Mouse (Mus musculus): ENCODE measurements around the gene Ppfia1. TPM values are rescaled to one million over a fixed set of nuclear protein-coding genes. Genes with fewer than 3 reads are reported as not detected.

Gene Ppfia1
- polyA plus RNA-seq, 1 experiment from 2014 or later: 39.6 TPM

DNA sequence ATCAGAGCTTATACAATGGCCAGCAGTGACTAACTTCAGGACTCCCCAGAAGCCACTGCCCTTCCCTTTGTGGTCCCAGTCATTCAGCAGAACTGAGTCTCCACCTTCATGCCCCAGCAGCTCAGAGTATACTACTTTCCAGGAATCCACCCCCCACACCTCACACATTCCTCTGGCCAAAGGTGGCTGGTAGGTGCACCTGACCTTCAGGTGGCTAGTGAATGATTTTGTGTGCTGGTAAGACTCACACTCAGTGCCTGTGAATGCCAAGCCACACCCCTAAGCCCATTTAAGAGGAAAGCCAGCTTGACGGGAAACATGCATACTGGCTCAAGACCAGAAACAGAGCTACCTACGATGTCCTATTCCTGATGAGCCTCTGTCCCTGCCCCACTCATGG, 120.6 kb downstream of the Ppfia1 start:
- 90% methylated on average over 2 of the region's 2 CpGs for WGBS

DNA sequence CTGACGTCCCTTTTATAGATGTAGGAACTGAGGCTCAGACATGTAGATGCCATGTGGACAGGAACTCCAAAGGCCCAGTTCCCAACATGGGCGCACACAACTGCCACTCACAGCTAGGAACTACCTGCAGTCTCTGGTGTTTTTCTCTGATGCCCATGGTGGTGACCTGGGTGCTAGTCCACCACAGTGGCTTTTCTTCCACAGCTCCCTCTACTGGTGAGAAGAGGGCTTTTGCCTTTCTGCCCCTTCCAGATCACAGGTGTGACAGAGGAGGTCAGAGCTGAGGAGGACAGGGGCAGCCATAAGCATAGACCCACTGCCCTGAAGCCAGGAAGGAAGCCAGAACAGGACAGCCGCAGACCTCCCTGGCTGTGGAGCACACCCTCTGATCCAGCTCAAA, 126.1 kb downstream of the Ppfia1 start:
- no peak overlapping the region for H3K4me3 ChIP-seq
- 80% methylated on average over 3 of the region's 3 CpGs for WGBS
- no peaks in the 10 kb centered on the region for H3K9me3 ChIP-seq (replicated peaks)
- H3K27ac ChIP-seq (replicated peaks): no peak overlapping the region
- no peaks in the 10 kb centered on the region for H3K27me3 ChIP-seq (ENCODE audit: low read depth, poor library complexity, severe bottlenecking)
- no peak for DNase-seq (ENCODE audit: low spot score)
- H3K4me1 ChIP-seq: 0 out of 2 replicates have a peak, but pooled peaks cover 6% of the 10 kb centered on the region
- no peaks in the 10 kb centered on the region for H3K36me3 ChIP-seq

More for the DNA sequence above, 120.6 kb downstream of the Ppfia1 start:
- Histone ChIP-seq H3K27me3 (ENCODE audit: low read depth, poor library complexity, severe bottlenecking) (no peaks in the 10 kb centered on the region), H3K36me3 (peaks cover 26% of the 10 kb centered on the region), H3K27ac (replicated peaks) (no peak overlapping the region), H3K9me3 (replicated peaks) (no peaks in the 10 kb centered on the region), H3K4me3 (no peak overlapping the region), H3K4me1 (no peaks in the 10 kb centered on the region)
- DNase-seq (ENCODE audit: low spot score): no peak

Other genes starting within 250 kb of the Ppfia1 start
- 217 and 229 TPM in 2 replicates for gene Cttn, start 82.7 kb downstream of the Ppfia1 start, polyA plus RNA-seq (2016; fragmentation: Nextera tagmentation; extraction: Ambion mirVana)
- gene Fadd, start 28.7 kb upstream of the Ppfia1 start, polyA plus RNA-seq (2016; fragmentation: Nextera tagmentation; extraction: Ambion mirVana): 11.0 and 11.6 TPM in 2 replicates
- gene Ano1, start 198.2 kb upstream of the Ppfia1 start, polyA plus RNA-seq (2016; fragmentation: Nextera tagmentation; extraction: Ambion mirVana): 29.4 and 41.5 TPM in 2 replicates

Data from midbrain, embryonic 10.5 days (tissue).